Mouse (Mus musculus) heart, embryonic 14.5 days (tissue): ENCODE measurements around the gene Cdkal1. TPM values are rescaled to one million over a fixed set of nuclear protein-coding genes. Genes with fewer than 3 reads are reported as not detected.

ENCODE experiments used
- ATAC-seq: fragments of 200-750 bp; cut with Nextera tagmentation; 2 replicates; pipeline ENCODE4 v1.8.0; 2017; ENCODE audit warnings: low read depth, moderate TSS enrichment; ENCODE audit not compliant: insufficient number of reproducible peaks, insufficient read depth, low FRiP score
- H3K27ac ChIP-seq, 2 experiments: fragments of 200-500 bp in 1 of 2; fragments of 300-500 bp in 1 of 2; sonication (generic) in 1 of 2; replicated peaks in 1 of 2; 2 replicates each; pipeline ENCODE4 v1.5.1; 2012 to 2014; ENCODE audit warnings: low read depth in 2 of 2, low read length in 2 of 2, control low read depth in 1 of 2, mild to moderate bottlenecking in 1 of 2, mixed read lengths in 1 of 2; ENCODE audit not compliant: control insufficient read depth in 1 of 2, insufficient read depth in 1 of 2
- H3K27me3 ChIP-seq: fragments of 300-500 bp; sonication (generic); 2 replicates; pipeline ENCODE4 v1.6.1; 2014; ENCODE audit warnings: mild to moderate bottlenecking, low read length, control low read depth; ENCODE audit not compliant: control insufficient read depth, insufficient read depth
- H3K36me3 ChIP-seq: fragments of 300-500 bp; sonication (generic); 2 replicates; pipeline ENCODE4 v1.6.1; 2014; ENCODE audit warnings: mild to moderate bottlenecking, control low read depth, low read length, mixed read lengths; ENCODE audit not compliant: control insufficient read depth, insufficient read depth
- H3K4me1 ChIP-seq, 2 experiments: fragments of 200-500 bp in 1 of 2; fragments of 300-500 bp in 1 of 2; sonication (generic) in 1 of 2; 2 replicates each; pipeline ENCODE4 v1.6.1; 2012 to 2014; ENCODE audit warnings: low read length in 2 of 2, control low read depth in 1 of 2, mixed read lengths in 1 of 2; ENCODE audit not compliant: control insufficient read depth in 2 of 2, insufficient read depth in 2 of 2
- H3K4me2 ChIP-seq: fragments of 300-500 bp; sonication (generic); 2 replicates; pipeline ENCODE4 v1.6.1; 2014; ENCODE audit warnings: mild to moderate bottlenecking, low read length
- H3K4me3 ChIP-seq, 2 experiments: fragments of 200-500 bp in 1 of 2; fragments of 300-500 bp in 1 of 2; sonication (generic) in 1 of 2; 2 replicates each; pipeline ENCODE4 v1.5.1; 2012 to 2014; ENCODE audit warnings: low read length in 2 of 2, mild to moderate bottlenecking in 2 of 2, control low read depth in 1 of 2, low read depth in 1 of 2, moderate library complexity in 1 of 2; ENCODE audit not compliant: control insufficient read depth in 1 of 2, insufficient read depth in 1 of 2
- H3K9ac ChIP-seq: fragments of 300-500 bp; sonication (generic); 2 replicates; pipeline ENCODE4 v1.6.1; 2014; ENCODE audit warnings: mild to moderate bottlenecking, low read length
- H3K9me3 ChIP-seq: fragments of 300-500 bp; sonication (generic); 2 replicates; pipeline ENCODE4 v1.6.1; 2016; ENCODE audit warnings: low read length, control low read depth; ENCODE audit not compliant: control insufficient read depth
- WGBS: fragments of 180-500 bp; shearing (Covaris S2); extraction: QIAGEN DNeasy Blood & Tissue Kit; methylation state at CpG from one replicate; pipeline ENCODE4 v1.1.7; 2014; 5-methylcytosine and 5-hydroxymethylcytosine counted together
- polyA plus RNA-seq: library from polyadenylated mRNA; unstranded; fragments of >200 nt; fragmentation: Nextera tagmentation; extraction: Ambion mirVana; gene quantifications from 2 replicates; pipeline ENCODE4 v1.2.1, GENCODE M21; 2014

Gene Cdkal1
- polyA plus RNA-seq, 1 experiment from 2014 or later = 28.3 TPM

- no peak overlapping the region for H3K9ac ChIP-seq
- no peak overlapping the region for H3K4me3 ChIP-seq
- peaks cover 2 to 11% of the 10 kb centered on the region in 2 experiments; a peak in 2 of 4 replicates for H3K4me1 ChIP-seq
- no peak overlapping the region for H3K27ac ChIP-seq
- H3K4me2 ChIP-seq = no peak overlapping the region
- no peaks in the 10 kb centered on the region for H3K27me3 ChIP-seq
- 91% methylated on average over 3 of the region's 3 CpGs for WGBS
- no peak for ATAC-seq
- no peaks in the 10 kb centered on the region for H3K9me3 ChIP-seq
- H3K36me3 ChIP-seq = peaks cover 3% of the 10 kb centered on the region; the same call in 1 of the 2 replicates
Observed at GRCm38 (mm10) chr13:29753254-29753653, 102.2 kb downstream of the Cdkal1 start.

GRCm38 (mm10) chr13:29752061-29752460, 103.4 kb downstream of the Cdkal1 start:
- Histone ChIP-seq H3K4me2 (no peak overlapping the region), H3K27ac (no peak overlapping the region), H3K4me3 (no peak overlapping the region), H3K4me1 (peaks cover 2 to 9% of the 10 kb centered on the region in 2 experiments; a peak in 2 of 4 replicates), H3K9me3 (no peaks in the 10 kb centered on the region), H3K27me3 (no peaks in the 10 kb centered on the region), H3K36me3 (peaks cover 3% of the 10 kb centered on the region; the same call in 1 of the 2 replicates), H3K9ac (no peak overlapping the region)
- ATAC-seq = no peak
- WGBS = 90% methylated on average over 6 of the region's 6 CpGs

- H3K4me2 ChIP-seq = no peak overlapping the region
- H3K27ac ChIP-seq = no peak overlapping the region
- H3K4me3 ChIP-seq = no peak overlapping the region
- H3K9me3 ChIP-seq = no peaks in the 10 kb centered on the region
- 91% methylated on average over 5 of the region's 5 CpGs for WGBS
- no peaks in the 10 kb centered on the region for H3K27me3 ChIP-seq
- peaks cover 3% of the 10 kb centered on the region; the same call in 1 of the 2 replicates for H3K36me3 ChIP-seq
- ATAC-seq = no peak
- no peak overlapping the region for H3K9ac ChIP-seq
- peaks cover 4% of the 10 kb centered on the region in 2 experiments; a peak in 1 of 4 replicates for H3K4me1 ChIP-seq
Observed at GRCm38 (mm10) chr13:29751201-29751600, 104.3 kb downstream of the Cdkal1 start.

GRCm38 (mm10) chr13:29747347-29747647, 108.2 kb downstream of the Cdkal1 start:
- no peak for ATAC-seq
- peaks cover 3% of the 10 kb centered on the region; the same call in 1 of the 2 replicates for H3K36me3 ChIP-seq
- H3K4me2 ChIP-seq = no peak overlapping the region
- H3K9me3 ChIP-seq = no peaks in the 10 kb centered on the region
- H3K9ac ChIP-seq = no peak overlapping the region
- H3K27me3 ChIP-seq = no peaks in the 10 kb centered on the region
- H3K27ac ChIP-seq = no peak overlapping the region
- peaks cover 4 to 7% of the 10 kb centered on the region in 2 experiments; a peak in 2 of 4 replicates for H3K4me1 ChIP-seq
- H3K4me3 ChIP-seq = no peak overlapping the region
- WGBS = 91% methylated on average over 3 of the region's 3 CpGs

- peaks cover 3% of the 10 kb centered on the region; the same call in 1 of the 2 replicates for H3K36me3 ChIP-seq
- no peak for ATAC-seq
- no peak overlapping the region for H3K4me3 ChIP-seq
- H3K9me3 ChIP-seq = no peaks in the 10 kb centered on the region
- no peak overlapping the region for H3K4me2 ChIP-seq
- H3K27ac ChIP-seq = no peak overlapping the region
- WGBS = 69% methylated on average over 9 of the region's 9 CpGs
- H3K9ac ChIP-seq = no peak overlapping the region
- H3K4me1 ChIP-seq = peaks cover 4 to 7% of the 10 kb centered on the region in 2 experiments; a peak in 2 of 4 replicates
- no peaks in the 10 kb centered on the region for H3K27me3 ChIP-seq
Observed at GRCm38 (mm10) chr13:29746501-29747346, 108.8 kb downstream of the Cdkal1 start.

GRCm38 (mm10) chr13:29745073-29745472, 110.4 kb downstream of the Cdkal1 start:
- no peaks in the 10 kb centered on the region for H3K27me3 ChIP-seq
- no peaks in the 10 kb centered on the region for H3K9me3 ChIP-seq
- H3K27ac ChIP-seq = 0 out of 4 replicates have a peak overlapping the region, but pooled peaks of 1 of the 2 experiments have one; percentile 37
- whole genome bisulfite sequencing = 48% methylated on average over 2 of the region's 2 CpGs
- H3K36me3 ChIP-seq = no peaks in the 10 kb centered on the region
- H3K9ac ChIP-seq = no peak overlapping the region
- peaks cover 4 to 7% of the 10 kb centered on the region in 2 experiments; a peak in 2 of 4 replicates for H3K4me1 ChIP-seq
- no peak overlapping the region for H3K4me3 ChIP-seq
- no peak for ATAC-seq
- no peak overlapping the region for H3K4me2 ChIP-seq

- 63% methylated on average over 3 of the region's 3 CpGs for WGBS
- no peak overlapping the region for H3K27ac ChIP-seq
- no peak for ATAC-seq
- peaks cover 4 to 7% of the 10 kb centered on the region in 2 experiments; a peak in 2 of 4 replicates for H3K4me1 ChIP-seq
- no peaks in the 10 kb centered on the region for H3K36me3 ChIP-seq
- H3K4me2 ChIP-seq = no peak overlapping the region
- H3K9me3 ChIP-seq = no peaks in the 10 kb centered on the region
- no peak overlapping the region for H3K9ac ChIP-seq
- H3K4me3 ChIP-seq = no peak overlapping the region
- H3K27me3 ChIP-seq = no peaks in the 10 kb centered on the region
Observed at GRCm38 (mm10) chr13:29744188-29744587, 111.3 kb downstream of the Cdkal1 start.
